Mouse (Mus musculus) erythroid progenitor cell, adult 5-6 weeks (primary cell): ENCODE results near the gene Sprr1a. TPM values are rescaled to one million over a fixed set of nuclear protein-coding genes. Genes with fewer than 3 reads are reported as not detected.
"Not testable (repeated sequence)": the region's sequence is repeated elsewhere in the genome, so short reads cannot be mapped to it uniquely, and the experiment has no call there.

ENCODE experiments used
- ATAC-seq: replicated peaks from 2 replicates; pipeline ENCODE4 v1.8.0; 2016; ENCODE audit warnings: moderate number of reproducible peaks, mild to moderate bottlenecking, moderate TSS enrichment, inconsistent platforms; ENCODE audit not compliant: poor library complexity, low FRiP score, severe bottlenecking
- total RNA-seq, 2 experiments: library from RNA; stranded (forward) in 1 of 2; stranded (reverse) in 1 of 2; fragments of 150-400 nt in 1 of 2; fragments of 186-747, 209-891 nt in 1 of 2; gene quantifications; 2 replicates each; pipeline versions ENCODE4 v1.2.3 to v1.2.4; 2015 to 2017; ENCODE audit warnings: low replicate concordance in 2 of 2

The Sprr1a gene
- not detected in 2 replicates for total RNA-seq (2015; ENCODE audit: low replicate concordance)
- not detected in 2 replicates for total RNA-seq (2017; ENCODE audit: low replicate concordance)

- ATAC-seq, result no peak
Observed at GRCm38 (mm10) chr3:92485863-92486262, at the start of gene Sprr1a. Gene Sprr1a (minus strand): TSS chr3:92485895.

DNA sequence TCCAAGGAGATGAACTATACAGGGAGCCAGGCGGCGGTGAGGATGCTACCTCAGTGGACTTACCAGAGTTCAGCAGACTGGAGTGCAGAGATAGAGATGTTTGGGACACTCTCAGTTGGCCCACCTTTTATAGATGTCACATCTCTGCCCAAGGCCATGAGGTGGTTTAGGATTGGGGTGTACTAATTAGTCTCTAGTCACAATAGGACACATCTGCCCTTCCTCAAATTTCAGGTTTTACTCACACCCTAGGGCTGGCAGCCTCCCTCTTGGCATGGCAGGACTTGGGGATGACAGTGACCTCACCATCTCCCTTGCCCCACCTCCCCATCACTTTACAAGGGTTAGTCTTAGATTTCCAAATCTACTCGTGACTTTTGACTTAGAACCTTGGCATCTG is 48.7 kb upstream of the Sprr1a start, which contains the start of gene 2310046K23Rik:
Gene 2310046K23Rik, minus strand, starts transcription at position 101 of the 400 bp plus-strand sequence.
- ATAC-seq, result no peak

- ATAC-seq, result no peak
Observed at GRCm38 (mm10) chr3:92512325-92512724, 26.6 kb upstream of the Sprr1a start.

GRCm38 (mm10) chr3:92510786-92511185 is 25.1 kb upstream of the Sprr1a start:
- ATAC-seq, result no peak

GRCm38 (mm10) chr3:92508185-92508584 is 22.5 kb upstream of the Sprr1a start:
- ATAC-seq, result no peak

- ATAC-seq, result no peak
Observed at GRCm38 (mm10) chr3:92503528-92503927, 17.8 kb upstream of the Sprr1a start.

- no peak for ATAC-seq
Observed at GRCm38 (mm10) chr3:92500393-92500792, 14.7 kb upstream of the Sprr1a start, which contains the start of gene Sprr4. Gene Sprr4 (minus strand): TSS chr3:92500493.

DNA sequence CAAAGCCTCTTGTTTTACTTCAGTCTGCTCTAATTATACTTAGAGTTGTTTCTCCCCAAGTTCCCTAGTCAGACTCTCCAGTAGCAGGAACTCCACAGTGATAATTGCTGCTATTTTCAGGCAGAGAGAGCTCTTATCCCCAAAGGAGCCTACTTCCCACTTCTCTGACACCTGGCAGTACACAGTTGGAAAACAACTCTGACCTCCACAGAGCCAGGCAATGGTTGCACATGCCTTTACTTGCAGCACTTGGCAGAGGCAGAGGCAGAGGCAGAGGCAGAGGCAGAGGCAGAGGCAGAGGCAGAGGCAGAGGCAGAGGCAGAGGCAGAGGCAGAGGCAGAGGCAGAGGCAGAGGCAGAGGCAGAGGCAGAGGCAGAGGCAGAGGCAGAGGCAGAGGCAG is 4.6 kb upstream of the Sprr1a start:
- ATAC-seq, result not testable (repeated sequence)

GRCm38 (mm10) chr3:92486307-92486706 is 612 bp upstream of the Sprr1a start:
- ATAC-seq, result no peak

GRCm38 (mm10) chr3:92481249-92481648 is 4.4 kb downstream of the Sprr1a start:
- not testable (repeated sequence) for ATAC-seq

GRCm38 (mm10) chr3:92470111-92470510 is 15.6 kb downstream of the Sprr1a start:
- no peak for ATAC-seq

DNA sequence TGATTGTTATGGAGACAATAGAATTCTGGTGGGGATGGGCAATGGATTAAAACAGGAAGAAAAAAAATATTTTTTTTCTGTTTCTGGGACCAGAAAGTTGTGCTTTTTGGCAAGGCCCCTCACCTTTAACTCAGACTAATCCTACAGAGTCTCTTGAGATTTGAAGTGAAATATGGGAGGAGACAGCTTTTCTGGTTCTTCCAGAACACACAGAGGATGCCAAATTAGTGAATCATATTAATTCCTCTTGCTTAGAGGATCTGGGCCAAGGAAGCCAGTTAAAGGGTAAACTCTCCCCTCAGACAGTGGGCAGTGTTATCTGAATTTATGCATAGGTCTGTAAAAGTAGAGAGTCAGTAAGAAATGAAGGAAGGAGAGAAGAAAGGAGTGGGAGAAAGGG is 18.3 kb downstream of the Sprr1a start:
- ATAC-seq, result no peak

- ATAC-seq, result no peak
Observed at GRCm38 (mm10) chr3:92466576-92466975, 19.1 kb downstream of the Sprr1a start.

DNA sequence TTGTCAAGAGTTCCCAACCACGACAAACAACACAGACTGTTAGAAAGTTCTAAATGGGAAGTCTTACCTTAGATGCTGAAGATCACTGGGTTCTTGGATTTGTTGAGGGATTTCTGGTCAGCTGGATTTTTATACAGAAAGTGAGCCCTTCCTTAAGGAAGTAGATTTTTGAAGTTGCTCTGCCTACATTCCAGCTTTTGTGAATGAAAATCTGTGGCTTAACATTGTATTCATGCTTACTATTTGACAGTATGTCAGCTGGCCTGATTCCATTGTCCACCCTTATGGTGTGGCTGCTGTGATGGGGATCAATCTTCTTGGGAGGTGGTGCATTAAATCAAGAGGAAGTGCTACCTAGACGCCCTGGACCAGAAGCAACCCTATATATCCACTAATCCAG is 27.1 kb downstream of the Sprr1a start, which contains the start of gene Sprr3:
Gene Sprr3, minus strand, starts transcription at position 101 of the 400 bp plus-strand sequence.
- no peak for ATAC-seq

DNA sequence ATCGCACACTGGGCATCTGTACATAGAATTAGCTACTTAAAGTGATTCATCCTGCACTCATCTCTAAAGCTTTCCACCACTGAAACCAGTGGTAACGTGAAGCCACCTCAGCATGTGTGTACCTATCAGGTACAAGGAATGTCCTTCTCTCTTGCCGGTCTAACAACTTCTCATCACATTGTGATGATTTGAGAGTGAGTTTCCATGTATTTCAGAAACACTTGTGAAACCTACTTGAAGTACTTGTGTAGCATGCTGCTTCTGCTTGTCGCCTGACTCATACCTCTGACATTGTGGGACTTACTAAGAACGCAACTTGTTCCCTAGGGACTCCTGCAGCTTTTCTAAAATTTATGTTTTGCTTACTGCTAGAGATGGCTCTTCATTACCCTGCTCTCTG is 30.5 kb downstream of the Sprr1a start:
- no peak for ATAC-seq

GRCm38 (mm10) chr3:92440177-92440576 is 45.5 kb downstream of the Sprr1a start:
- ATAC-seq, result no peak

- no peak for ATAC-seq
Observed at GRCm38 (mm10) chr3:92438689-92439088, 47.0 kb downstream of the Sprr1a start, which contains the start of gene Sprr1b. Gene Sprr1b (minus strand): TSS chr3:92438789.

Other genes with a start within 250 kb of the Sprr1a start
- not detected in 2 replicates for gene Sprr2a3, start 200.5 kb downstream of the Sprr1a start, total RNA-seq (2015; ENCODE audit: low replicate concordance)
- not detected in 2 replicates for gene Sprr2a3, start 200.5 kb downstream of the Sprr1a start, total RNA-seq (2017; ENCODE audit: low replicate concordance)
- not detected in 2 replicates for gene Sprr2b, start 169.3 kb downstream of the Sprr1a start, total RNA-seq (2015; ENCODE audit: low replicate concordance)
- gene Sprr2b, start 169.3 kb downstream of the Sprr1a start, total RNA-seq (2017; ENCODE audit: low replicate concordance), result not detected in 2 replicates
- gene Sprr2d, start 146.8 kb downstream of the Sprr1a start, total RNA-seq (2015; ENCODE audit: low replicate concordance), result not detected in 2 replicates
- gene Sprr2d, start 146.8 kb downstream of the Sprr1a start, total RNA-seq (2017; ENCODE audit: low replicate concordance), result not detected in 2 replicates
- not detected in 2 replicates for gene Sprr2e, start 133.8 kb downstream of the Sprr1a start, total RNA-seq (2015; ENCODE audit: low replicate concordance)
- gene Sprr2e, start 133.8 kb downstream of the Sprr1a start, total RNA-seq (2017; ENCODE audit: low replicate concordance), result not detected in 2 replicates
- not detected in 2 replicates for gene Sprr2f, start 120.7 kb downstream of the Sprr1a start, total RNA-seq (2015; ENCODE audit: low replicate concordance)
- gene Sprr2f, start 120.7 kb downstream of the Sprr1a start, total RNA-seq (2017; ENCODE audit: low replicate concordance), result not detected in 2 replicates
- gene Sprr2h, start 100.2 kb downstream of the Sprr1a start, total RNA-seq (2015; ENCODE audit: low replicate concordance), result not detected in 2 replicates
- gene Sprr2h, start 100.2 kb downstream of the Sprr1a start, total RNA-seq (2017; ENCODE audit: low replicate concordance), result not detected in 2 replicates
- gene Sprr2i, start 77.9 kb downstream of the Sprr1a start, total RNA-seq (2015; ENCODE audit: low replicate concordance), result not detected in 2 replicates
- not detected in 2 replicates for gene Sprr2i, start 77.9 kb downstream of the Sprr1a start, total RNA-seq (2017; ENCODE audit: low replicate concordance)
- gene Sprr2j-ps, start 67.8 kb downstream of the Sprr1a start, total RNA-seq (2015; ENCODE audit: low replicate concordance), result not detected in 2 replicates
- not detected in 2 replicates for gene Sprr2j-ps, start 67.8 kb downstream of the Sprr1a start, total RNA-seq (2017; ENCODE audit: low replicate concordance)
- gene Gm9774, start 56.5 kb downstream of the Sprr1a start, total RNA-seq (2015; ENCODE audit: low replicate concordance), result 2.1 and 8.6 TPM in 2 replicates
- gene Gm9774, start 56.5 kb downstream of the Sprr1a start, total RNA-seq (2017; ENCODE audit: low replicate concordance), result 2.3 and 3.0 TPM in 2 replicates
- gene Sprr2k, start 53.3 kb downstream of the Sprr1a start, total RNA-seq (2015; ENCODE audit: low replicate concordance), result not detected in 2 replicates
- gene Sprr2k, start 53.3 kb downstream of the Sprr1a start, total RNA-seq (2017; ENCODE audit: low replicate concordance), result not detected in 2 replicates
- not detected in 2 replicates for gene Sprr1b, start 47.1 kb downstream of the Sprr1a start, total RNA-seq (2015; ENCODE audit: low replicate concordance)
- gene Sprr1b, start 47.1 kb downstream of the Sprr1a start, total RNA-seq (2017; ENCODE audit: low replicate concordance), result not detected in 2 replicates
- not detected in 2 replicates for gene Sprr3, start 27.2 kb downstream of the Sprr1a start, total RNA-seq (2015; ENCODE audit: low replicate concordance)
- not detected in 2 replicates for gene Sprr3, start 27.2 kb downstream of the Sprr1a start, total RNA-seq (2017; ENCODE audit: low replicate concordance)
- not detected in 2 replicates for gene Sprr4, start 14.6 kb upstream of the Sprr1a start, total RNA-seq (2015; ENCODE audit: low replicate concordance)
- gene Sprr4, start 14.6 kb upstream of the Sprr1a start, total RNA-seq (2017; ENCODE audit: low replicate concordance), result not detected in 2 replicates
- not detected in 2 replicates for gene 2310046K23Rik, start 48.6 kb upstream of the Sprr1a start, total RNA-seq (2015; ENCODE audit: low replicate concordance)
- not detected in 2 replicates for gene 2310046K23Rik, start 48.6 kb upstream of the Sprr1a start, total RNA-seq (2017; ENCODE audit: low replicate concordance)
- gene Ivl, start 87.8 kb upstream of the Sprr1a start, total RNA-seq (2015; ENCODE audit: low replicate concordance), result not detected in 2 replicates
- gene Ivl, start 87.8 kb upstream of the Sprr1a start, total RNA-seq (2017; ENCODE audit: low replicate concordance), result 0.39 TPM in 1 of 2 replicates, not detected in the other
- not detected in 2 replicates for gene Smcp, start 103.1 kb upstream of the Sprr1a start, total RNA-seq (2015; ENCODE audit: low replicate concordance)
- gene Smcp, start 103.1 kb upstream of the Sprr1a start, total RNA-seq (2017; ENCODE audit: low replicate concordance), result not detected in 2 replicates
- not detected in 2 replicates for gene 2210017I01Rik, start 121.6 kb upstream of the Sprr1a start, total RNA-seq (2015; ENCODE audit: low replicate concordance)
- not detected in 2 replicates for gene 2210017I01Rik, start 121.6 kb upstream of the Sprr1a start, total RNA-seq (2017; ENCODE audit: low replicate concordance)
- not detected in 2 replicates for gene Lce6a, start 135.8 kb upstream of the Sprr1a start, total RNA-seq (2015; ENCODE audit: low replicate concordance)
- gene Lce6a, start 135.8 kb upstream of the Sprr1a start, total RNA-seq (2017; ENCODE audit: low replicate concordance), result not detected in 2 replicates
- gene Lce1a1, start 162.4 kb upstream of the Sprr1a start, total RNA-seq (2015; ENCODE audit: low replicate concordance), result not detected in 2 replicates
- not detected in 2 replicates for gene Lce1a1, start 162.4 kb upstream of the Sprr1a start, total RNA-seq (2017; ENCODE audit: low replicate concordance)
- gene Lce1b, start 171.0 kb upstream of the Sprr1a start, total RNA-seq (2015; ENCODE audit: low replicate concordance), result not detected in 2 replicates
- not detected in 2 replicates for gene Lce1b, start 171.0 kb upstream of the Sprr1a start, total RNA-seq (2017; ENCODE audit: low replicate concordance)
- not detected in 2 replicates for gene Lce1a2, start 184.4 kb upstream of the Sprr1a start, total RNA-seq (2015; ENCODE audit: low replicate concordance)
- not detected in 2 replicates for gene Lce1a2, start 184.4 kb upstream of the Sprr1a start, total RNA-seq (2017; ENCODE audit: low replicate concordance)
- gene Lce1c, start 193.4 kb upstream of the Sprr1a start, total RNA-seq (2015; ENCODE audit: low replicate concordance), result not detected in 2 replicates
- gene Lce1c, start 193.4 kb upstream of the Sprr1a start, total RNA-seq (2017; ENCODE audit: low replicate concordance), result not detected in 2 replicates
- gene Lce1d, start 201.3 kb upstream of the Sprr1a start, total RNA-seq (2015; ENCODE audit: low replicate concordance), result not detected in 2 replicates
- gene Lce1d, start 201.3 kb upstream of the Sprr1a start, total RNA-seq (2017; ENCODE audit: low replicate concordance), result not detected in 2 replicates
- gene Lce1e, start 223.2 kb upstream of the Sprr1a start, total RNA-seq (2015; ENCODE audit: low replicate concordance), result not detected in 2 replicates
- gene Lce1e, start 223.2 kb upstream of the Sprr1a start, total RNA-seq (2017; ENCODE audit: low replicate concordance), result not detected in 2 replicates
- not detected in 2 replicates for gene Lce1f, start 234.5 kb upstream of the Sprr1a start, total RNA-seq (2015; ENCODE audit: low replicate concordance)
- gene Lce1f, start 234.5 kb upstream of the Sprr1a start, total RNA-seq (2017; ENCODE audit: low replicate concordance), result not detected in 2 replicates